22 mouse cellular contexts compared by ENCODE assay signal in the genomic region with DNA sequence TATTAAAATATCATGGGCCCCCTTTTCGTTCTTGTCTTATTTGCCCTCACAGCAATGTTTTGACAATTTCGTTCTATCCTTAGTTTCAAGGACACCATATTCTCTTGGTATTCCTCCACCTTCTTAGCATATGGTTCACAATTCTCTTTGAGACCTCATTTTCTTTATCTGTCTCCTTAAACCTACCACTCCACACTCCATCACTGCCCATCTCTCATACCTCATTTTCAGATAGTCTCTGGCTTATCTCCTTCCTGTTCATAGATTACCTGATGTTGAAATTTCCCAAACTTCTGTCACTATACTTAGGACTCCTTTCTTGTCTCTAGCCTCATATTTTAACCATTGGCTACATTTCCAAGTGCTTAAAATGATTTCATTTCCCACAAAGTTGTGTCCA.
DNase-seq lines count a peak whose midpoint lies in the region; ATAC-seq and TF ChIP-seq lines count a peak whose summit lies in the region.
"Had no signal": no experiment of that assay in that cellular context is flagged by ENCODE, and none has a peak within 500 bp of the region (broad histone marks: within the 10 kb centered on the region; RNA-seq: fewer than 3 reads in every experiment).

No protein-coding gene starts in this region.

- no peaks in the 10 kb centered on the region for H3K4me1 ChIP-seq in lung, embryonic 14.5 days (ENCODE audit: insufficient read depth)
- H3K4me1 ChIP-seq in midbrain, embryonic 11.5 days (ENCODE audit: control insufficient read depth, insufficient read depth, low read length) = no peaks in the 10 kb centered on the region
- no peaks in the 10 kb centered on the region for H3K4me1 ChIP-seq in midbrain, postnatal 0 days (ENCODE audit: insufficient read depth, low read length)
- H3K4me1 ChIP-seq: embryonic facial prominence, embryonic 15.5 days; forebrain, embryonic 12.5 days; forebrain, embryonic 15.5 days had no signal

- TF ChIP-seq CTCF in lung, embryonic 14.5 days (IDR thresholded peaks at IDR 0.05; ENCODE audit: low read depth) = no peak
- TF ChIP-seq CTCF in midbrain, postnatal 0 days (IDR thresholded peaks at IDR 0.05) = no peak

- no peak overlapping the region for H3K9ac ChIP-seq in lung, embryonic 14.5 days
- H3K9ac ChIP-seq in midbrain, embryonic 11.5 days (ENCODE audit: low read length) = no peak overlapping the region
- no peak overlapping the region for H3K9ac ChIP-seq in midbrain, postnatal 0 days (replicated peaks; ENCODE audit: low read length, poor library complexity, severe bottlenecking)
- H3K9ac ChIP-seq: embryonic facial prominence, embryonic 13.5 days; embryonic facial prominence, embryonic 15.5 days; forebrain, embryonic 12.5 days; forebrain, embryonic 15.5 days had no signal

- H3K9me3 ChIP-seq in lung, embryonic 14.5 days (ENCODE audit: low read depth, low read length) = no peaks in the 10 kb centered on the region
- no peaks in the 10 kb centered on the region for H3K9me3 ChIP-seq in midbrain, embryonic 11.5 days (ENCODE audit: control insufficient read depth, low read length)
- no peaks in the 10 kb centered on the region for H3K9me3 ChIP-seq in midbrain, postnatal 0 days (ENCODE audit: low read length)
- H3K9me3 ChIP-seq: embryonic facial prominence, embryonic 13.5 days; embryonic facial prominence, embryonic 15.5 days; forebrain, embryonic 10.5 days; forebrain, embryonic 12.5 days; forebrain, embryonic 15.5 days had no signal

- peak; percentile 55 for ATAC-seq in frontal cortex, adult (ENCODE audit: low TSS enrichment)
- ATAC-seq in lung, embryonic 14.5 days (ENCODE audit: insufficient read depth) = peak; percentile 74
- ATAC-seq in midbrain, embryonic 11.5 days (ENCODE audit: low FRiP score) = no peak
- no peak for ATAC-seq in midbrain, postnatal 0 days (ENCODE audit: low FRiP score)

- H3K4me2 ChIP-seq in lung, embryonic 14.5 days = no peak overlapping the region
- no peak overlapping the region for H3K4me2 ChIP-seq in midbrain, embryonic 11.5 days
- H3K4me2 ChIP-seq in midbrain, postnatal 0 days (ENCODE audit: low read depth, low read length, poor library complexity, severe bottlenecking) = no peak overlapping the region
- H3K4me2 ChIP-seq: embryonic facial prominence, embryonic 13.5 days; embryonic facial prominence, embryonic 15.5 days; forebrain, embryonic 12.5 days; forebrain, embryonic 15.5 days had no signal

- H3K27me3 ChIP-seq in lung, embryonic 14.5 days (ENCODE audit: insufficient read depth, low read length) = no peaks in the 10 kb centered on the region
- H3K27me3 ChIP-seq in midbrain, embryonic 11.5 days (ENCODE audit: control insufficient read depth, insufficient read depth, low read length) = no peaks in the 10 kb centered on the region
- H3K27me3 ChIP-seq in midbrain, postnatal 0 days (ENCODE audit: insufficient read depth, low read length) = no peaks in the 10 kb centered on the region
- H3K27me3 ChIP-seq: embryonic facial prominence, embryonic 13.5 days; embryonic facial prominence, embryonic 15.5 days; forebrain, embryonic 12.5 days; forebrain, embryonic 15.5 days had no signal

- H3K27ac ChIP-seq in lung, embryonic 14.5 days (ENCODE audit: low read depth) = no peak overlapping the region
- no peak overlapping the region for H3K27ac ChIP-seq in midbrain, embryonic 11.5 days (ENCODE audit: low read depth, low read length)
- no peak overlapping the region for H3K27ac ChIP-seq in midbrain, postnatal 0 days (ENCODE audit: low read depth, low read length)
- H3K27ac ChIP-seq: embryonic facial prominence, embryonic 13.5 days; embryonic facial prominence, embryonic 15.5 days; forebrain, embryonic 10.5 days; forebrain, embryonic 12.5 days; forebrain, embryonic 15.5 days had no signal

- 51% methylated on average over 2 of the region's 2 CpGs for WGBS in lung, embryonic 14.5 days
- 93% methylated on average over 2 of the region's 2 CpGs for WGBS in midbrain, embryonic 11.5 days
- WGBS in midbrain, postnatal 0 days = 94% methylated on average over 2 of the region's 2 CpGs

- H3K36me3 ChIP-seq in lung, embryonic 14.5 days (ENCODE audit: insufficient read depth) = no peaks in the 10 kb centered on the region
- no peaks in the 10 kb centered on the region for H3K36me3 ChIP-seq in midbrain, embryonic 11.5 days (ENCODE audit: control insufficient read depth, insufficient read depth, low read length)
- H3K36me3 ChIP-seq in midbrain, postnatal 0 days (ENCODE audit: insufficient read depth, low read length) = no peaks in the 10 kb centered on the region
- H3K36me3 ChIP-seq: embryonic facial prominence, embryonic 13.5 days; embryonic facial prominence, embryonic 15.5 days; forebrain, embryonic 10.5 days; forebrain, embryonic 12.5 days; forebrain, embryonic 15.5 days had no signal

- no peak overlapping the region for H3K4me3 ChIP-seq in lung, embryonic 14.5 days (ENCODE audit: low read depth, low read length)
- no peak overlapping the region for H3K4me3 ChIP-seq in midbrain, embryonic 11.5 days (ENCODE audit: low read depth, low read length)
- H3K4me3 ChIP-seq in midbrain, postnatal 0 days (ENCODE audit: low read depth, low read length) = no peak overlapping the region
- H3K4me3 ChIP-seq: embryonic facial prominence, embryonic 13.5 days; embryonic facial prominence, embryonic 15.5 days; erythroblast, embryonic 14.5 days; forebrain, embryonic 10.5 days; forebrain, embryonic 12.5 days; forebrain, embryonic 15.5 days had no signal

- no peak for DNase-seq in frontal cortex, postnatal 25 days (ENCODE audit: low spot score in 2 of 2)
- DNase-seq in lung, embryonic 14.5 days = peak; percentile 37
- no peak for DNase-seq in lung, adult 18-20 months
- peak; percentile 56 for DNase-seq in midbrain, embryonic 11.5 days (ENCODE audit: low spot score, missing footprints)
- DNase-seq in midbrain, postnatal 0 days (ENCODE audit: low spot score) = no peak
- DNase-seq: adrenal gland, adult 2 months; adrenal gland, postnatal 10 days; adrenal gland, postnatal 25 days; cerebellum, adult 11 months; cerebellum, adult 18-20 months; cerebellum, adult 8-10 months; cerebellum, adult 9-11 months; cerebellum, postnatal 14 days; cerebellum, postnatal 36 days; embryo, embryonic 11 days had no signal

Comparison
In these comparisons a context has a peak if more than half of its experiments do, and no peak if none do; other contexts are left out.
1. DNase-seq: peak in lung, embryonic 14.5 days (single experiment) and midbrain, embryonic 11.5 days (single experiment); none in frontal cortex, postnatal 25 days (0 of 2), lung, adult 18-20 months (0 of 2) and midbrain, postnatal 0 days (single experiment).
2. ATAC-seq: peak in frontal cortex, adult (single experiment) and lung, embryonic 14.5 days (single experiment); none in midbrain, embryonic 11.5 days (single experiment) and midbrain, postnatal 0 days (single experiment).